Mouse (Mus musculus) urinary bladder, postnatal 10 days (tissue): ENCODE measurements around the gene Galc.

ENCODE experiments used
- DNase-seq: peaks from one replicate; pipeline ENCODE4 v3.0.0; 2022; ENCODE audit warnings: low spot score

Galc gene

GRCm38 (mm10) chr12:98258845-98259517 lies at the start of gene Galc:
TSS of gene Galc (minus strand) at chr12:98259459.
- peak; percentile 42 for DNase-seq

- DNase-seq: no peak
Measured at GRCm38 (mm10) chr12:98307179-98307915, 48.1 kb upstream of the Galc start.

GRCm38 (mm10) chr12:98303013-98303412 lies 43.8 kb upstream of the Galc start:
- no peak for DNase-seq

- no peak for DNase-seq
Measured at GRCm38 (mm10) chr12:98301980-98302379, 42.7 kb upstream of the Galc start.

- no peak for DNase-seq
Measured at GRCm38 (mm10) chr12:98294241-98294640, 35.0 kb upstream of the Galc start.

- no peak for DNase-seq
Measured at GRCm38 (mm10) chr12:98292278-98292677, 33.0 kb upstream of the Galc start.

GRCm38 (mm10) chr12:98290475-98290874 lies 31.2 kb upstream of the Galc start:
- no peak for DNase-seq

GRCm38 (mm10) chr12:98284477-98284876 lies 25.2 kb upstream of the Galc start:
- DNase-seq: no peak

- no peak for DNase-seq
Measured at GRCm38 (mm10) chr12:98283487-98283860, 24.2 kb upstream of the Galc start.

GRCm38 (mm10) chr12:98282776-98283486 lies 23.7 kb upstream of the Galc start:
- no peak for DNase-seq

- no peak for DNase-seq
Measured at GRCm38 (mm10) chr12:98280996-98281395, 21.7 kb upstream of the Galc start.

- no peak for DNase-seq
Measured at GRCm38 (mm10) chr12:98280530-98280929, 21.3 kb upstream of the Galc start.

GRCm38 (mm10) chr12:98272433-98272832 lies 13.2 kb upstream of the Galc start:
- DNase-seq: no peak

GRCm38 (mm10) chr12:98270810-98271566 lies 11.7 kb upstream of the Galc start:
- no peak for DNase-seq

- DNase-seq: no peak
Measured at GRCm38 (mm10) chr12:98269791-98270745, 10.8 kb upstream of the Galc start.

GRCm38 (mm10) chr12:98268441-98269369 lies 9.4 kb upstream of the Galc start, which contains the start of gene Gpr65:
TSS of gene Gpr65 (plus strand) at chr12:98268635.
- DNase-seq: no peak

GRCm38 (mm10) chr12:98265697-98266096 lies 6.4 kb upstream of the Galc start:
- DNase-seq: no peak

- no peak for DNase-seq
Measured at GRCm38 (mm10) chr12:98259518-98259852, 226 bp upstream of the Galc start.

GRCm38 (mm10) chr12:98258371-98258844 lies 851 bp downstream of the Galc start:
- DNase-seq: no peak
